Mouse (Mus musculus) megakaryocyte, embryonic 14.5 days (primary cell): Measurements from ENCODE around the gene Olfr187.

Experiments
- FLI1 ChIP-seq: IDR thresholded peaks from 2 replicates; pipeline ENCODE4 v1.6.1; 2012; ENCODE audit warnings: low read length, inconsistent platforms, mixed read lengths
- GATA1 ChIP-seq: IDR thresholded peaks from 3 replicates; pipeline ENCODE4 v1.6.1; 2012; ENCODE audit warnings: mixed read lengths, low read length, inconsistent platforms, borderline replicate concordance

DNA sequence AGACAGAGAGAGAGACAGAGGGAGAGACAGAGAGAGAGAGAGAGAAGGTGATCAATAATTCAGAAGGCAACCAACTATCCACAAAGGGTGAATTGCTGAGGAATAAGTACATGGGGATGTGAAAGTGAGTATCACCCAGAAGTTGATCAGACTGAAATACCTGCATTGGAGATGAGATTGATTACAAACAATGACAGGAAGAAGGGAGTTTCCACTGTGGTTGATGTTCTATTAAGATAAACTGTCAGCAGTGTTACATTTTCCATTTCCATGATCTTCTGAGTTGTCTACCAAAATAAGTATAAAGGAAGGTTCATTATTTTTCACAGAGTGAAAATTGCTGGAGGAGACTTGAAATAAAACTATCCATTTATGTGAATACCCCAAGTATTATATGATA, 32.4 kb downstream of the Olfr187 start:
- no peak for TF ChIP-seq GATA1
- TF ChIP-seq FLI1: no peak
